Mouse (Mus musculus) cerebellum, adult 9-10 months (tissue): ENCODE data around the gene Xbp1.

ENCODE experiments used
- DNase-seq: peaks from one replicate; pipeline ENCODE4 v3.0.0; 2022

Gene Xbp1

DNA sequence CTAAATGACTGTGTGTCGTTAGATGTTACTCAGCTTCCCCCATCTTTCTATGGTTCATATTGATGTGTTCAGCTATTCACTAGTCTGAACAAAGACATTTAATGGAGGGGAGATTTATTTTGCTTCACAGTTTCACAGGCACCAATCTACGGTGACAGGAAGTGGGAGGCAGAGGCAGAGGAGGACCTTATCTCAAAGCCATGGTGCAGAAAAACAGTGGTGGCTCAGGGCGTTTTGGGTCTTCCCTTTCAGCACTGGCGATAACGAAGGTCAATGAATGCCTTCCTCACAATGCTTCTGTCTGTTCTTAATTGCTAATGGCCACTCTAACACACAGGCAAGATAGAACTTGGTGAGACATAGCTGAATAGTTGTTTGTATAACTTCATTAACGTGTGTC lies 54.6 kb downstream of the Xbp1 start:
- DNase-seq: no peak
